Mouse (Mus musculus): ENCODE data around the gene Tma16. TPM values are rescaled to one million over a fixed set of nuclear protein-coding genes. Genes with fewer than 3 reads are reported as not detected.

Tma16 gene
- not detected in 2 replicates for polyA plus RNA-seq (2012; ENCODE audit: insufficient read depth, insufficient read length, low replicate concordance, missing spikeins)

DNA sequence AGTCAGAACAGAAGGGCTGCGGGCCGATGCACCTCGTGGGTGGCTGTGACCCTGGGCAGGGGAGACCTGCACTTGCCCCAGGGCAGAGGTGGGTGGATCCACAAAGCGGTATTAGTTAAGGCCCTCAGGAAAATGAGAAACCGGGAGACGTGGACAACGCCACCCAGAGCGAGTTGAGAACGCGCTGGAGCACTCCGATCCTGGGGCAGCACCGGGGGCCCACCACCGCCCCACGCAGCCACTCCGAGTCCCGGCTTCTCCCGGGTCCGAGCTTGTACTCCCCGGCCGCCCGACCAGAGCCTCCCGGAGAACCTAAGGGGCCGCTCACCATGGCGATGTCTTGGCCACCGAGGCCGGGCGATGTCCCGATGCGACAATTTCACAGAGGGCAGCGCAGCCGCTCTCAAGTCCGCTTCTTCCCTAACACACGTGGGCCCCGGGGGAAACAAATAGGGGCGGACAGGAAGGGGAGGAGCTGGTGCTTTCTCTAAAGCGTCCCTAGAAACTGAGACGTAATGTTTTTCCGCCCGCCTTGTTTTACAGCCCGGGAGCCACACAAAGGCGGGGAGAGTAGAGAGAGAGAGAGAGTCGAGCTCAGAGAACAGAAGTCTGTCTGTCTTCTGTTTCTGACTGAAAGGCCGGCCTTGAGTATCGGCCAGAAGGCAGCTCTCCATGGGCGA is at the start of gene Tma16:
TSS of gene Tma16 (minus strand) at position 447 of the 680 bp plus-strand sequence.
- WGBS: under 1% methylated on average over 45 of the region's 45 CpGs
- Histone ChIP-seq H3K4me1 (ENCODE audit: control insufficient read depth, insufficient read depth, low read length) (no peaks in the 10 kb centered on the region), H3K4me3 (ENCODE audit: insufficient read depth, low read depth, low read length) (peak within 1 kb of the TSS; percentile 92), H3K27ac (ENCODE audit: insufficient read depth, low read depth, low read length) (no peak within 1 kb of the TSS)
- no peak for TF ChIP-seq CTCF (IDR thresholded peaks at IDR 0.05; ENCODE audit: insufficient read depth, low read depth, low read length)
- no peak; the same call in 1 of the 2 replicates for TF ChIP-seq POLR2A (IDR thresholded peaks at IDR 0.05; ENCODE audit: insufficient read depth, low read depth, low read length)

DNA sequence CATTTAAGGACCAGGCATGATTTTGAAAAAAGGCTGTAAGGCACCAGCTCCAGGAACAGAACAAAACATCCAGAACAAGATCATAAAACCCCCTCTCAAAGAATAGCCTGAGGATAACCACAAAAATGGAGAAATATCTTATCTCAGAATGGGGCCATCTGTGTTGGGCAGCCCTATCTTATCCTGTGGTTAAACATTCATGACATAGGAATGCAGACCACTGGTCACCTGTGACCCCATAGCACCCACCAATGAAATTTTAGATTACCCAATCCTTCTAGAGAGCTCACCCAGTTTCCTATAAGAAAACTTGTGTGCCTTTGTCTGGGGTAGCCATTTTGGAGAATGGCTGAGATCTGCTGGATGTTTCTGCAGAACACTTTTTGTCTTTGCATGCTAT is 34.2 kb upstream of the Tma16 start:
- TF ChIP-seq POLR2A (IDR thresholded peaks at IDR 0.05; ENCODE audit: insufficient read depth, low read depth, low read length) (no peak), CTCF (IDR thresholded peaks at IDR 0.05; ENCODE audit: insufficient read depth, low read depth, low read length) (no peak)

DNA sequence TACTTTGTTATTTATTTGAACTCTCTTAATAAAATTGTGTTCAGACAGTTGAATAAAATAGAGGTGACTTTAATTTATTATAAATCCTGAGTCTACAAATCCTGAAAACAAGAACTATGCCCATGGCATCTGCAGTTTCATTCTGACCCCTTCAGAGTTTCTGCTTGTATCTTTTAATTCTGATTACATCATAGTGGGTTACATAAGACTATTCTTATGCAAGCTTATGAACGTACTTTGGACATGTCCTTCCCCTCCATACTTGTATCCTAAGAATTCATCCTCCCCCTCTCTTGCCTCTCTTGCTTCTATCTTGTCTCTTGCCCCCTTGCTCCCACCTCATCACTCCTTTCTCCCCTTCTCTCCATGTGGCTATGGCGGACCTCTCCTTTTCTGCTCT is 32.8 kb upstream of the Tma16 start:
- no peak overlapping the region for H3K27ac ChIP-seq (ENCODE audit: insufficient read depth, low read depth, low read length)
- 78% methylated on average over 2 of the region's 2 CpGs for WGBS
- no peaks in the 10 kb centered on the region for H3K4me1 ChIP-seq (ENCODE audit: control insufficient read depth, insufficient read depth, low read length)
- no peak overlapping the region for H3K4me3 ChIP-seq (ENCODE audit: insufficient read depth, low read depth, low read length)
- TF ChIP-seq CTCF (IDR thresholded peaks at IDR 0.05; ENCODE audit: insufficient read depth, low read depth, low read length) (no peak), POLR2A (IDR thresholded peaks at IDR 0.05; ENCODE audit: insufficient read depth, low read depth, low read length) (no peak)

More for the DNA sequence above, 34.2 kb upstream of the Tma16 start:
- Histone ChIP-seq H3K4me3 (ENCODE audit: insufficient read depth, low read depth, low read length) (no peak overlapping the region), H3K4me1 (ENCODE audit: control insufficient read depth, insufficient read depth, low read length) (no peaks in the 10 kb centered on the region), H3K27ac (ENCODE audit: insufficient read depth, low read depth, low read length) (no peak overlapping the region)

DNA sequence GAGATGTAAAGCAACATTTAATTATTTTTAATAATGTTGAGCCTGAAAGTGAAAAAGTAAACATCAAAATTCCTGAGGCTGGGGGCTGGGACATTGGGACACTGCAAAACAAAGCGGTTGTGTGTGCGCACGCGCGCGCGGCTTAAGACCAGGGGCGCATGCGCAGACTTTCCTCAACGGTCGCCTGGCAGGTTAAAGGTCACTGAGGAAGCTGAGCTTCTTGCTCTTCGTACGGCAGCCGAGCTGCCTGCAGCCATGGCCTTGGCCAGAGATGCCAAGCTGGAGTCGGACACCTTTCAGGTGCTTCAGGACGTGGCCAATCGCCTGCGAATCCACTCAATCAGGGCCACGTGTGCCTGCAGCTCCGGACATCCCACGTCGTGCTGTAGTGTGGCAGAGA is 25.2 kb upstream of the Tma16 start, which contains the start of gene Tktl2:
TSS of gene Tktl2 (plus strand) at position 220 of the 400 bp plus-strand sequence.
- 96% methylated on average over 22 of the region's 22 CpGs for WGBS
- no peak within 1 kb of the TSS for H3K27ac ChIP-seq (ENCODE audit: insufficient read depth, low read depth, low read length)
- H3K4me3 ChIP-seq (ENCODE audit: insufficient read depth, low read depth, low read length): no peak within 1 kb of the TSS
- TF ChIP-seq POLR2A (IDR thresholded peaks at IDR 0.05; ENCODE audit: insufficient read depth, low read depth, low read length): no peak
- no peaks in the 10 kb centered on the region for H3K4me1 ChIP-seq (ENCODE audit: control insufficient read depth, insufficient read depth, low read length)

DNA sequence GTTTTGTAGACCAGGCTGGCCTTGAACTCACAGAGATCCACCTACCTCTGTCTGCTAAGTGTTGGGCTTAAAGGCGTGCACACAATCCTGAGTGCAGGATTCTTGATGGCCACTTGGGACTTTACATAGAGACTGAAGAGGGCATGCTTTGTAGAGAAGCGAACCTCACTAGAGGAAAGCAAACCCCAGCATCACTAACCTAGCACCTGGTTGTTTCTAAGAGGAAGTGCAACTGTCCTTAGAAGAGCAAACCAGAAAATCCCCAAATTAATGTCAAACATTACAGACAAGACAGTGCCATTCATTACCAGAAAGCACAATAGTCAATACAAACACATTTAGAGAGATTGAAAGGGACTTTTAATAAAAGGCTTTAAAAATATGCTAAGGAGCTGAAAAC is 17.1 kb upstream of the Tma16 start:
- H3K4me3 ChIP-seq (ENCODE audit: insufficient read depth, low read depth, low read length): no peak overlapping the region
- 79% methylated on average over 2 of the region's 2 CpGs for WGBS
- TF ChIP-seq POLR2A (IDR thresholded peaks at IDR 0.05; ENCODE audit: insufficient read depth, low read depth, low read length) (no peak), CTCF (IDR thresholded peaks at IDR 0.05; ENCODE audit: insufficient read depth, low read depth, low read length) (no peak)
- no peak overlapping the region for H3K27ac ChIP-seq (ENCODE audit: insufficient read depth, low read depth, low read length)
- H3K4me1 ChIP-seq (ENCODE audit: control insufficient read depth, insufficient read depth, low read length): no peaks in the 10 kb centered on the region

DNA sequence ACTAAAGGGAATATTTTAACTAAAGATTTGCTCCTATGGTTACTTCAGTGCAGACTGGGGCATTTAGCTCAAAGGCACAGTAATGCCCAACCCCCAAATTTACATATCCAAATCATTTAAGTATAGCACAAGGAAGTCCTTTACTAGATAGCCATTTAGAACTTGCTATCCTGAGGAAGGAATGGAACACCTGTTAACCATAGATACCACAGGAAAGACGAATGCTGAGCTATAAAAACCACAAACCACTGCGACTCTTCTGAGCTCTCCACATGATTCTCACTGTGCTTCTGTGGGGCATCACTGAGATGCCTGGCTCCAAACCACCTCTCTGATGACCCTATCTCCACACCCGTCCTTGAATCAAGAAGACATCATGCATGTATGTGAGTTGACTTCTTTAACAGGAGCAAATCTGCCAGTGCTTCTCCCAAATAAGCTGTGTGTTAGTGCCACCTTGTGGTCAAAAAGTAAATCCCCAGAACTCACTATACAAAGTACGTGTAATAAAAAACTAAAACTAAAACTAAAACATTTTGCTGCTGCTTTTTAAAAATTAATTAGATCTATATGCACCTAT is 10.8 kb upstream of the Tma16 start:
- H3K4me3 ChIP-seq (ENCODE audit: insufficient read depth, low read depth, low read length): no peak overlapping the region
- no peak overlapping the region for H3K27ac ChIP-seq (ENCODE audit: insufficient read depth, low read depth, low read length)
- no peaks in the 10 kb centered on the region for H3K4me1 ChIP-seq (ENCODE audit: control insufficient read depth, insufficient read depth, low read length)
- WGBS: 33% methylated on average over 4 of the region's 4 CpGs
- TF ChIP-seq POLR2A (IDR thresholded peaks at IDR 0.05; ENCODE audit: insufficient read depth, low read depth, low read length) (no peak), CTCF (IDR thresholded peaks at IDR 0.05; ENCODE audit: insufficient read depth, low read depth, low read length) (no peak)

DNA sequence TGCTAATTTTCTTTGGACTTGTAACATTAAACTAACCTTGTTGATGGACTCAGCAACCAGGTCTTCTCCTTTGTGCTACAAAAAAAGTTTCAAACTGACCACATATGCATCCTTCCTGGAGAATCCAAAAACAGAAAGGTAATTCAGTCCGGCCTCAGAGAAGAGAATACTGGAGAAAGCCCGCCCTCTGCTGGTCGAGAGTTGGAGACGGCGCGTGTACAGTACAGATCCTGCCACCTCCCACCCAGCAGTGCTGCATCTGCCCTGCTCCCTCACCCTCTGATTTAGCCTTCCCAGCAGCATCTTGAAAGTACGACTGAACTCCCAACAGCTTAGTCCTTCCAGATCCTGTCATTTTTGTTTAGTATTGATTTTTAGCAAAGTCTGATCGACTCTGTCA is 9.4 kb upstream of the Tma16 start:
- TF ChIP-seq POLR2A (IDR thresholded peaks at IDR 0.05; ENCODE audit: insufficient read depth, low read depth, low read length): no peak
- peak; percentile 63; the same call in 1 of the 2 replicates for TF ChIP-seq CTCF (IDR thresholded peaks at IDR 0.05; ENCODE audit: insufficient read depth, low read depth, low read length)
- no peak overlapping the region for H3K27ac ChIP-seq (ENCODE audit: insufficient read depth, low read depth, low read length)
- WGBS: 8% methylated on average over 8 of the region's 8 CpGs
- no peak overlapping the region for H3K4me3 ChIP-seq (ENCODE audit: insufficient read depth, low read depth, low read length)
- no peaks in the 10 kb centered on the region for H3K4me1 ChIP-seq (ENCODE audit: control insufficient read depth, insufficient read depth, low read length)

DNA sequence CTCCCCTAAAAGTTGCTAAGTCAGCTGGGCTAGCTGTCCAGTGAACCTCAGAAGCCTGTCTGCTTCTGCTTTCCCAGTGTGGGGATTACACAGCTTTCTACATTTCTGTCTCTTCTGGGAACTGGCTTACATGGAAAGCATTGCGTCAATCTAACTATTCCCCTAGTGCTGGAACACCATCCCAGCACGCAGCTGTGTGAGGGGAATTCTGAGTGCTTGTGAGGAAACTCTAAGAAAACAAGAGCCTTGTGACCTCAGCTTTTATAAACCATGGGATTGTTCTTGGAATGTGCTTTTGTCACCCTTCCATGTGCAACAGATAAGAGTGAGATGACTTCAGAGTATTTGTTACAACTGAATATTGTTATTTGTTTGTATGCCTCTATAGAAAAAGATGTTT is 8.2 kb upstream of the Tma16 start:
- 71% methylated on average over 2 of the region's 2 CpGs for WGBS
- no peak overlapping the region for H3K4me3 ChIP-seq (ENCODE audit: insufficient read depth, low read depth, low read length)
- no peak for TF ChIP-seq CTCF (IDR thresholded peaks at IDR 0.05; ENCODE audit: insufficient read depth, low read depth, low read length)
- no peak for TF ChIP-seq POLR2A (IDR thresholded peaks at IDR 0.05; ENCODE audit: insufficient read depth, low read depth, low read length)
- H3K4me1 ChIP-seq (ENCODE audit: control insufficient read depth, insufficient read depth, low read length): no peaks in the 10 kb centered on the region
- H3K27ac ChIP-seq (ENCODE audit: insufficient read depth, low read depth, low read length): no peak overlapping the region

DNA sequence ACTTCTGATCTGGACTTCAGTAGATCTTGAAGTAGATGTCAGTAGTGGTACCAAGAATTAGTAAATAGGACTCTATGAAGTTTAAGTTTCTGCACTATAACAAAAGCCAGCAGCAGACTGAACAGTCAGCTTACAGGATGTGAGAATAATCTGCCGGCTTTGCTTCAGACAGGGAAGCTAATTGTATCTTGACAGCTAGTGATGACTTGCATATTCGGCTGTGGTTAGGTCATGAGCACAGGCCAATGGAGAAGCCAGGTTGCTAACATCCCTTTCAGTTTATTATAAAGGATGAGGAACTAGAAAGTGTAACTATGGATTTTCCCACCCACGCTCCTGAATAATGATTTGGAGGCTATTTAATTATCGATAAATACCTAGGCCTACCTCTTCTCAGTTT is 4.3 kb upstream of the Tma16 start:
- H3K27ac ChIP-seq (ENCODE audit: insufficient read depth, low read depth, low read length): no peak overlapping the region
- TF ChIP-seq CTCF (IDR thresholded peaks at IDR 0.05; ENCODE audit: insufficient read depth, low read depth, low read length) (no peak), POLR2A (IDR thresholded peaks at IDR 0.05; ENCODE audit: insufficient read depth, low read depth, low read length) (no peak)
- no peak overlapping the region for H3K4me3 ChIP-seq (ENCODE audit: insufficient read depth, low read depth, low read length)
- no peaks in the 10 kb centered on the region for H3K4me1 ChIP-seq (ENCODE audit: control insufficient read depth, insufficient read depth, low read length)
- WGBS: 87% methylated on average over 4 of the region's 4 CpGs
